Mouse (Mus musculus): ENCODE measurements around the gene Olfr1179. TPM values are rescaled to one million over a fixed set of nuclear protein-coding genes. Genes with fewer than 3 reads are reported as not detected.

Olfr1179 gene
- not detected in 2 replicates for polyA plus RNA-seq (2012; rRNA removed; ENCODE audit: low replicate concordance)

GRCm38 (mm10) chr2:88406353-88406752 lies at the start of gene Olfr1179:
Gene Olfr1179 (minus strand): TSS chr2:88406453.

GRCm38 (mm10) chr2:88454567-88454966 lies 48.3 kb upstream of the Olfr1179 start, which contains the start of gene Olfr1183:
Gene Olfr1183 (plus strand): TSS chr2:88454867.

GRCm38 (mm10) chr2:88449031-88449430 lies 42.8 kb upstream of the Olfr1179 start, which contains the start of gene Gm13757:
Gene Gm13757 (minus strand): TSS chr2:88449131.

GRCm38 (mm10) chr2:88426071-88426470 lies 19.8 kb upstream of the Olfr1179 start, which contains the start of gene Olfr1181:
Gene Olfr1181 (minus strand): TSS chr2:88426171.

DNA sequence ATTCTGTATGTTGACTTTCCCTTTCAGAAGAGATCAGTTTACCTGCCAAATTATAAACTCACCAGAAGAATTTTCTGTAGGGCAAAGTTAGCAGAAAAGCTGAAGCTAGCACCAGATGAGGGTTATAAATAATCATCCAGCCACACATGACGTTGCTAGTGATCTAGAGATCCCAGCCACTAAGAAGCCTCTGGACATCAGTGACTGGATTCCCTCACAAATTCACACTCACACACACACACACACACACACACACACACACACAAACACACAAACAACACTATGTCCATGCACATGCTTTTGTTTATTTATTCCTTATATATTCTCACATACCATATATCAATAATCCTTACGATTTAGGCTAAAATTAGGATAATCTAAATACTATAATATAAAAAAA lies 12.8 kb upstream of the Olfr1179 start, which contains the start of gene Olfr1180:
TSS of gene Olfr1180 (minus strand) at position 101 of the 400 bp plus-strand sequence.

DNA sequence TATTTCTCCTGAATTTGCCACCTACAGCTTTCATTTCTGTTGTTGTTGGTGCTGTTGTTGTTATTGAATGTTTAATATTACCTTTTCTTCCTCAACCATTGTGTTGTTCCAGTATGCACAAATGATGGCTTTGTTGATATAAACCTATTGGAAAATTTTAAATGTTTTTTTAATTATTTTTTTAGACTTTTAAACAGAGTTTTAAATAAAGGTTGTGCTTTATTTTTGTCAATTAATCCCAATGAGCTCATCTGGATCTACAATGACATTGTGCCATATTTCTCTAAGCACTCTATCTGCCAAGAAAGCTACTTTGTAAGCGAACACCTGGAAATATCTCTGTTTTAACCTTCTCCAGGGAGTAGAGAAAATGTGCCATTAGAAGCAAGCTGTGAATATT lies 19.5 kb downstream of the Olfr1179 start, which contains the start of gene Olfr1178:
TSS of gene Olfr1178 (plus strand) at position 301 of the 400 bp plus-strand sequence.

Other genes starting within 250 kb of the Olfr1179 start
- not detected in 2 replicates for gene Olfr1168, start 224.6 kb downstream of the Olfr1179 start, polyA plus RNA-seq (2012; rRNA removed; ENCODE audit: low replicate concordance)
- not detected in 2 replicates for gene Olfr1170, start 178.1 kb downstream of the Olfr1179 start, polyA plus RNA-seq (2012; rRNA removed; ENCODE audit: low replicate concordance)
- not detected in 2 replicates for gene Olfr1173, start 126.6 kb downstream of the Olfr1179 start, polyA plus RNA-seq (2012; rRNA removed; ENCODE audit: low replicate concordance)
- not detected in 2 replicates for gene Olfr1174-ps, start 91.3 kb downstream of the Olfr1179 start, polyA plus RNA-seq (2012; rRNA removed; ENCODE audit: low replicate concordance)
- not detected in 2 replicates for gene Olfr1175-ps, start 79.2 kb downstream of the Olfr1179 start, polyA plus RNA-seq (2012; rRNA removed; ENCODE audit: low replicate concordance)
- gene Olfr1176, start 69.7 kb downstream of the Olfr1179 start, polyA plus RNA-seq (2012; rRNA removed; ENCODE audit: low replicate concordance) = not detected in 2 replicates
- not detected in 2 replicates for gene Olfr1177-ps, start 60.0 kb downstream of the Olfr1179 start, polyA plus RNA-seq (2012; rRNA removed; ENCODE audit: low replicate concordance)
- gene Olfr1178, start 19.4 kb downstream of the Olfr1179 start, polyA plus RNA-seq (2012; rRNA removed; ENCODE audit: low replicate concordance) = not detected in 2 replicates
- not detected in 2 replicates for gene Olfr1180, start 12.7 kb upstream of the Olfr1179 start, polyA plus RNA-seq (2012; rRNA removed; ENCODE audit: low replicate concordance)
- not detected in 2 replicates for gene Olfr1181, start 19.7 kb upstream of the Olfr1179 start, polyA plus RNA-seq (2012; rRNA removed; ENCODE audit: low replicate concordance)
- gene Gm13757, start 42.7 kb upstream of the Olfr1179 start, polyA plus RNA-seq (2012; rRNA removed; ENCODE audit: low replicate concordance) = not detected in 2 replicates
- gene Olfr1183, start 48.4 kb upstream of the Olfr1179 start, polyA plus RNA-seq (2012; rRNA removed; ENCODE audit: low replicate concordance) = not detected in 2 replicates
- gene Olfr1184, start 77.1 kb upstream of the Olfr1179 start, polyA plus RNA-seq (2012; rRNA removed; ENCODE audit: low replicate concordance) = not detected in 2 replicates
- gene Olfr1185-ps1, start 86.9 kb upstream of the Olfr1179 start, polyA plus RNA-seq (2012; rRNA removed; ENCODE audit: low replicate concordance) = not detected in 2 replicates
- not detected in 2 replicates for gene Olfr1186, start 112.1 kb upstream of the Olfr1179 start, polyA plus RNA-seq (2012; rRNA removed; ENCODE audit: low replicate concordance)
- gene Olfr1188, start 150.5 kb upstream of the Olfr1179 start, polyA plus RNA-seq (2012; rRNA removed; ENCODE audit: low replicate concordance) = not detected in 2 replicates
- not detected in 2 replicates for gene Olfr1189, start 180.0 kb upstream of the Olfr1179 start, polyA plus RNA-seq (2012; rRNA removed; ENCODE audit: low replicate concordance)
- gene Olfr1191-ps1, start 234.1 kb upstream of the Olfr1179 start, polyA plus RNA-seq (2012; rRNA removed; ENCODE audit: low replicate concordance) = not detected in 2 replicates
- not detected in 2 replicates for gene Olfr1192-ps1, start 242.1 kb upstream of the Olfr1179 start, polyA plus RNA-seq (2012; rRNA removed; ENCODE audit: low replicate concordance)

All from subcutaneous adipose tissue, adult 2 months (tissue).